Mouse (Mus musculus) heart, embryonic 11.5 days (tissue): Measurements from ENCODE around the gene Tinagl1. TPM values are rescaled to one million over a fixed set of nuclear protein-coding genes. Genes with fewer than 3 reads are reported as not detected.
A peak's percentile ranks its signal among the peaks of the same experiment; 100 is the strongest.

Experiments used
- ATAC-seq: fragments of 200-750 bp; cut with Nextera tagmentation; replicated peaks from 2 replicates; pipeline ENCODE4 v1.8.0; 2017; ENCODE audit warnings: moderate library complexity; ENCODE audit not compliant: insufficient number of reproducible peaks, low FRiP score, low TSS enrichment
- H3K27ac ChIP-seq: fragments of 300-500 bp; sonication (generic); 2 replicates; pipeline ENCODE4 v1.5.1; 2014; ENCODE audit warnings: mild to moderate bottlenecking, low read depth, low read length
- H3K27me3 ChIP-seq: fragments of 300-500 bp; sonication (generic); 2 replicates; pipeline ENCODE4 v1.6.1; 2014; ENCODE audit warnings: mild to moderate bottlenecking, low read length, mixed read lengths; ENCODE audit not compliant: control insufficient read depth, insufficient read depth
- H3K36me3 ChIP-seq: fragments of 300-500 bp; sonication (generic); 2 replicates; pipeline ENCODE4 v1.6.1; 2014; ENCODE audit warnings: mild to moderate bottlenecking, low read length, moderate library complexity, mixed read lengths; ENCODE audit not compliant: control insufficient read depth, insufficient read depth
- H3K4me1 ChIP-seq: fragments of 300-500 bp; sonication (generic); 2 replicates; pipeline ENCODE4 v1.6.1; 2014; ENCODE audit warnings: low read length; ENCODE audit not compliant: control insufficient read depth, insufficient read depth
- H3K4me2 ChIP-seq: fragments of 300-500 bp; sonication (generic); 2 replicates; pipeline ENCODE4 v1.6.1; 2014; ENCODE audit warnings: mild to moderate bottlenecking, moderate library complexity
- H3K4me3 ChIP-seq: fragments of 300-500 bp; sonication (generic); 2 replicates; pipeline ENCODE4 v1.5.1; 2014; ENCODE audit warnings: low read depth, low read length
- H3K9ac ChIP-seq: fragments of 300-500 bp; sonication (generic); 2 replicates; pipeline ENCODE4 v1.6.1; 2014; ENCODE audit warnings: mild to moderate bottlenecking, low read depth, low read length, moderate library complexity
- H3K9me3 ChIP-seq: fragments of 300-500 bp; sonication (generic); replicated peaks from 2 replicates; pipeline ENCODE4 v1.6.1; 2016; ENCODE audit warnings: low read length; ENCODE audit not compliant: control insufficient read depth
- WGBS: fragments of 180-500 bp; shearing (Covaris S2); extraction: QIAGEN DNeasy Blood & Tissue Kit; methylation state at CpG from one replicate; pipeline ENCODE4 v1.1.7; 2014; ENCODE audit not compliant: insufficient replicate concordance; 5-methylcytosine and 5-hydroxymethylcytosine counted together
- polyA plus RNA-seq: library from polyadenylated mRNA; unstranded; fragments of >200 nt; fragmentation: Nextera tagmentation; extraction: Ambion mirVana; gene quantifications from 2 replicates; pipeline ENCODE4 v1.2.1, GENCODE M21; 2014

Tinagl1 gene
- polyA plus RNA-seq, 1 experiment from 2014 or later = 31.0 TPM

DNA sequence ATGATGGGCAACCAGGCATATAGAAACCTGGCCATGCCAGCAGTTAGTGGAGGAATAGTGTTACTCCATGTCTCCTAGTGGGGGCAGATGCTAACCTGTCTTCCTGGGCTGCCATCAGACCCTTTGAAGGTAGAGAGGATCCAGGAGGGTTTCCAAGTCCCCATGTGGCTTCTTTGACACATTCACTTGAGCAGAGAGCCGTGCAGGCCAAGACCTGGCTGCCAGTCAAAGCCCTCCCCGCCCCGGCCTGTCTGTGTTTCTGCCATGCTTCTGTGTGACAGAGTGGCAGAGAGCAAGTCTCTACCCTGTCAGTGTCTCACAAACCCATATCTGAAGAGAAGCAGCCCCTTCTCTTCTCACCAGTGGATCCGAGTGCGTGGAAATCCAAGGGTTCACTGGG lies 9.0 kb upstream of the Tinagl1 start:
- Histone ChIP-seq H3K27me3 (peaks cover 7% of the 10 kb centered on the region), H3K4me2 (no peak overlapping the region), H3K4me1 (peaks cover 13% of the 10 kb centered on the region; the same call in 1 of the 2 replicates), H3K36me3 (no peaks in the 10 kb centered on the region), H3K27ac (no peak overlapping the region), H3K4me3 (no peak overlapping the region), H3K9ac (no peak overlapping the region), H3K9me3 (no peaks in the 10 kb centered on the region)
- no peak for ATAC-seq
- WGBS = 79% methylated on average over 5 of the region's 5 CpGs

DNA sequence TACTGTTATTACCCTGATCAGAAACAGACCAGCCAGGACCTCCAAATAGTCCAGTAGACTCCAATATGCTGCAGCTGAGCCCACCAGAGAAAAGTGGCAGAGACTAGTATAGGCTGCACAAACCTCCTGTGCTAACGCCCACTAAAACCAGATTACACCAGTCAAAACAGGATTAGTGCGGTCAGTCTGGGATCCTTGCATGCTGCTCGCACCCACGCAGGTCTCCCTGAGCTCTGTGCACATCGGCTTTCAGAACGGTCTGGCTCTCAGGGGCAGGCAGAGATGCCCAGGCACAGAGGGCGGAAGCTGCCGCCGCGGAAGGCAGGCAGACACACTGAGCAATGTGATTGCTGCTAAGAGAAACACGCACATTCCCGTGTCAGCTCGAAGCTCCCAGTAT lies 8.1 kb upstream of the Tinagl1 start:
- no peak overlapping the region for H3K9ac ChIP-seq
- no peaks in the 10 kb centered on the region for H3K36me3 ChIP-seq
- no peak overlapping the region for H3K27ac ChIP-seq
- no peaks in the 10 kb centered on the region for H3K9me3 ChIP-seq
- peaks cover 8% of the 10 kb centered on the region for H3K27me3 ChIP-seq
- no peak for ATAC-seq
- WGBS = 68% methylated on average over 13 of the region's 13 CpGs
- no peak overlapping the region for H3K4me2 ChIP-seq
- peaks cover 13% of the 10 kb centered on the region; the same call in 1 of the 2 replicates for H3K4me1 ChIP-seq
- H3K4me3 ChIP-seq = no peak overlapping the region

- Histone ChIP-seq H3K4me1 (peaks cover 21% of the 10 kb centered on the region), H3K4me3 (no peak overlapping the region), H3K9ac (no peak overlapping the region), H3K27ac (no peak overlapping the region), H3K9me3 (no peaks in the 10 kb centered on the region), H3K36me3 (no peaks in the 10 kb centered on the region), H3K27me3 (peaks cover 8% of the 10 kb centered on the region), H3K4me2 (no peak overlapping the region)
- no peak for ATAC-seq
- WGBS = 34% methylated on average over 4 of the region's 4 CpGs
Observed at GRCm38 (mm10) chr4:130181886-130182285, 7.0 kb upstream of the Tinagl1 start.

DNA sequence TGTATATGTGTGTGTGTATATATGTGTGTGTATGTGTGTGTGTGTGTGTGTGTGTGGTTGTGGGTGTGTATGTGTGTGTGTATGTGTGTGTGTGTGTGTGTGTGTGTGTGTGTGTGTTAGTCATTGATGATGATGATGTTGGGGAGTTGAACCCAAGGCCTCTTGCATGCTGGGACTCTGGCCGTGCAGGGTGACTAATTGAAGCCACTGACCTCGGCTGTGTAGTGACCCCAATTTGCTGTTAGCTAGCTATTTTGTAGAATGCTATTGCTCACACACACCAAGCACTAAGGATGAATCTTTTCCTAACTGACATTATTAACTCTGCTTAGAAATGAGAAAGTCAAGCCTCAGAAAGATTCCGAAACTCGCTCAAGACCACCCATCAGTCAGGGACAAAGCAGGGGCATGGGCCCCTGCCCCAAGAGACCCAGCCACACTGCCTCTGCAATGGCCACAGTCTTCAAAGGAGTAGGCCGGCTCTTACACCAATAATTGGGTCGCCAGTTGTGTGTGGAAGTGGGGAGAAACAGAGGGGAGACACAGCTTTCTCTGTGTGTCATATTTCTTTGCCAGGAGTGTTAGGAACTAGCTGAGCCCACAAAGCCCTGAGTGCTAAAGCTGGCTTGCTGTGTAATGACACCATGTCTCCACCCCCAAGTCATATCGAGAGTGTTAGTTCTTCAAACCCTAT lies 6.1 kb upstream of the Tinagl1 start:
- Histone ChIP-seq H3K36me3 (no peaks in the 10 kb centered on the region), H3K4me1 (peaks cover 27% of the 10 kb centered on the region), H3K9me3 (no peaks in the 10 kb centered on the region), H3K4me2 (no peak overlapping the region), H3K4me3 (no peak overlapping the region), H3K27me3 (peaks cover 8% of the 10 kb centered on the region), H3K9ac (no peak overlapping the region), H3K27ac (no peak overlapping the region)
- 69% methylated on average over 7 of the region's 7 CpGs for WGBS
- no peak for ATAC-seq

DNA sequence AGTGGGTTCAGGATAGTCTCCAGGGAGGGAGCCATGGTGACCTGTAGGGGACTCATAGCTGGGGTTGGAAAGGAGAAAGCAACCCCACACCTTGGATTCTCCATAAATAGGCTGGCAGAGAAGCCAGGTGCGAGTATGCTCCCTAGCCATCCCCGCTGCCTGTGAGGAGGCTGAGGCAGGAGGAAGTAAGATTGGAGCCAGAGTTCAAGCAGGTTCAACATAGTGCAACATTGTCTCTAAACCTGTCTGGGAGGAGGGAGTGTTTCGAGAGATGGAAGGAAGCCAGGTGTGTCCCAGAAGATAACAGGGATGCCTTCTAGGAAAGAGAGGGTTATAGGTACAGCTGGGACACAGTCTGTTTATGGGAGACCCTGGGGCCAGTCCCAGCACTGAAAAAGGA lies 5.0 kb upstream of the Tinagl1 start:
- Histone ChIP-seq H3K4me2 (no peak overlapping the region), H3K4me1 (peaks cover 38% of the 10 kb centered on the region), H3K36me3 (no peaks in the 10 kb centered on the region), H3K4me3 (no peak overlapping the region), H3K9me3 (no peaks in the 10 kb centered on the region), H3K9ac (no peak overlapping the region), H3K27ac (no peak overlapping the region), H3K27me3 (peaks cover 8% of the 10 kb centered on the region)
- no peak for ATAC-seq
- WGBS = 76% methylated on average over 3 of the region's 3 CpGs

- 54% methylated on average over 7 of the region's 7 CpGs for WGBS
- no peak overlapping the region for H3K4me2 ChIP-seq
- H3K27ac ChIP-seq = peak overlapping the region; percentile 29; the same call in 1 of the 2 replicates
- no peak overlapping the region for H3K4me3 ChIP-seq
- peaks cover 3% of the 10 kb centered on the region; the same call in 1 of the 2 replicates for H3K27me3 ChIP-seq
- ATAC-seq = no peak
- no peaks in the 10 kb centered on the region for H3K36me3 ChIP-seq
- H3K9ac ChIP-seq = peak overlapping the region; percentile 31; the same call in 1 of the 2 replicates
- H3K4me1 ChIP-seq = peaks cover 61% of the 10 kb centered on the region
- no peaks in the 10 kb centered on the region for H3K9me3 ChIP-seq
Observed at GRCm38 (mm10) chr4:130177536-130177935, 2.6 kb upstream of the Tinagl1 start.

DNA sequence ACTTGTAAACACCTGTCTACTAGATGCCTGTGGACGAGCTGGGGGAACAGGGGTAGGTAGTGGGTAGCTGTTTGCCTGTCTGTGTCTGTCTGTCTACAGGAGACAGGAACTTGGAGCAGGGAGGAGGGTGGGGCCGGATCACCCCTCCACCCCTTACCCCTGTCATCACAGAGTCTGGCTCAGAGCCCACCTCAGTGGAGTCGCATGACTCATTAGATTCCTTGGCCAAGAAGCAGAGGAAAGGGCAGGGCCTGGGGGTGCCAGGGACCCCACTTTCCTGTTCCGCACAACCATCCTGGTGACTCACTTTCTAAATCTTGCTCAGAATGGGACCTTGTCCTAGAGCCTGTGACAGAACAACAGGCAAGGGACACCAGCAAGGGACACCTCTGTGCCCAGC lies 2.2 kb upstream of the Tinagl1 start:
- H3K9ac ChIP-seq = no peak overlapping the region
- H3K4me1 ChIP-seq = peaks cover 63% of the 10 kb centered on the region
- ATAC-seq = no peak
- 0 out of 2 replicates have a peak overlapping the region, but pooled peaks have one; percentile 29 for H3K27ac ChIP-seq
- H3K4me3 ChIP-seq = no peak overlapping the region
- H3K36me3 ChIP-seq = no peaks in the 10 kb centered on the region
- H3K4me2 ChIP-seq = no peak overlapping the region
- H3K9me3 ChIP-seq = no peaks in the 10 kb centered on the region
- H3K27me3 ChIP-seq = peaks cover 3% of the 10 kb centered on the region; the same call in 1 of the 2 replicates
- WGBS = 40% methylated on average over 4 of the region's 4 CpGs

- no peak overlapping the region for H3K27ac ChIP-seq
- H3K4me1 ChIP-seq = peaks cover 63% of the 10 kb centered on the region
- H3K36me3 ChIP-seq = no peaks in the 10 kb centered on the region
- ATAC-seq = no peak
- H3K9ac ChIP-seq = no peak overlapping the region
- H3K27me3 ChIP-seq = peaks cover 3% of the 10 kb centered on the region; the same call in 1 of the 2 replicates
- H3K4me2 ChIP-seq = no peak overlapping the region
- 65% methylated on average over 5 of the region's 5 CpGs for WGBS
- no peaks in the 10 kb centered on the region for H3K9me3 ChIP-seq
- no peak overlapping the region for H3K4me3 ChIP-seq
Observed at GRCm38 (mm10) chr4:130176156-130176720, 1.3 kb upstream of the Tinagl1 start.
